Mouse (Mus musculus): ENCODE data around the gene Ctrl.
A peak's percentile ranks its signal among the peaks of the same experiment; 100 is the strongest.

Ctrl gene

DNA sequence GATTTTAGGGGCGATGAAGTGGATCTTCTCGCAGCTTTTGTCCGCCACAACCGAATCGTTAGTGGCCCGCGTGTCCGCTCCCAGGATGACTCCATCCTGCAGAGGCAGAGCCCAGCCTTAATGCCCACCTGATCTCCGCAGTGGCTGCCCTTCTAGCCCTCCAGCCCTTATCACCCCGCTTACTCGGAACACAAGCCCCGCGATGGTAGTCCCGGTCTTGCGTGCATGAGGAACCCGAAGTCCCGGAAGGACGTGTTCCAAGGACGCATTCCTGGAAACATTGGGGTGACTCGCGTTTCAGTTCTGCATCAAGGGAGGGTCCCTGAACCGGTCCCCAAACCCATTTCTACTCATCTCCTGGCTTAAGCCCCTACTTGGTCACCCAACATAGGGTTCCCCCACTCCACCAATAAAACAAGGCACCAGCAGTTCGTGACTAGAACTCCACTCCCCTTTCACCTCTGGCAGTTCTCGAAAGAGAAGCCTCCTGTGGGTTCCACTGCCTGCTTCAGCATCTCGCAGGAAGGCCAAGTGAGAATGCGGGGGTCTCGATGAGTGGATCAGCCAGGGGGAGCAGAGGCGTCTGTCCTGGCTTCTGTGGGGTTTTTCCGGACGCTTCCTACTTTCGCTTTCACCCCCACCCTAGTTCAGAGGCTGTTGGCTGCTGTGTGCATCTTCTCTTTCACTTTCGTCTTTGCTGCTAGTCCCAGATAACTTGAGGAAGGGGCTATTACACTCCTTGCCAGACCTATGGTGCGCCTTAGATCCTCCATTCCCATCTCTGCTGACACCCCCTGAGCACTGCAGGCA lies 4.0 kb upstream of the Ctrl start:
- DNase-seq (ENCODE audit: low spot score), result no peak

GRCm38 (mm10) chr8:105936866-105937475 lies 3.3 kb upstream of the Ctrl start:
- peak; percentile 86 for DNase-seq (ENCODE audit: low spot score)

- no peak for DNase-seq (ENCODE audit: low spot score)
Observed at GRCm38 (mm10) chr8:105935863-105936603, 2.4 kb upstream of the Ctrl start.

- DNase-seq (ENCODE audit: low spot score), result no peak
Observed at GRCm38 (mm10) chr8:105935105-105935504, 1.4 kb upstream of the Ctrl start.

- DNase-seq (ENCODE audit: low spot score), result no peak
Observed at GRCm38 (mm10) chr8:105932525-105932924, 1.1 kb downstream of the Ctrl start.

GRCm38 (mm10) chr8:105931271-105931670 lies 2.4 kb downstream of the Ctrl start:
- no peak for DNase-seq (ENCODE audit: low spot score)

- DNase-seq (ENCODE audit: low spot score), result peak; percentile 56
Observed at GRCm38 (mm10) chr8:105930602-105931001, 3.1 kb downstream of the Ctrl start.

GRCm38 (mm10) chr8:105925123-105925522 lies 8.5 kb downstream of the Ctrl start:
- DNase-seq (ENCODE audit: low spot score), result no peak

GRCm38 (mm10) chr8:105919390-105919789 lies 14.3 kb downstream of the Ctrl start:
- no peak for DNase-seq (ENCODE audit: low spot score)

- no peak for DNase-seq (ENCODE audit: low spot score)
Observed at GRCm38 (mm10) chr8:105900941-105901616, 32.6 kb downstream of the Ctrl start.

- DNase-seq (ENCODE audit: low spot score), result peak; percentile 82
Observed at GRCm38 (mm10) chr8:105900180-105900940, 33.3 kb downstream of the Ctrl start, which contains the start of gene Pskh1. Pskh1 (plus strand) TSS chr8:105900441.

GRCm38 (mm10) chr8:105897801-105898480 lies 35.7 kb downstream of the Ctrl start:
- DNase-seq (ENCODE audit: low spot score), result no peak

GRCm38 (mm10) chr8:105893339-105893738 lies 40.3 kb downstream of the Ctrl start, which contains the start of gene Nrn1l:
Nrn1l (plus strand) TSS chr8:105893567.
- peak; percentile 83 for DNase-seq (ENCODE audit: low spot score)

DNA sequence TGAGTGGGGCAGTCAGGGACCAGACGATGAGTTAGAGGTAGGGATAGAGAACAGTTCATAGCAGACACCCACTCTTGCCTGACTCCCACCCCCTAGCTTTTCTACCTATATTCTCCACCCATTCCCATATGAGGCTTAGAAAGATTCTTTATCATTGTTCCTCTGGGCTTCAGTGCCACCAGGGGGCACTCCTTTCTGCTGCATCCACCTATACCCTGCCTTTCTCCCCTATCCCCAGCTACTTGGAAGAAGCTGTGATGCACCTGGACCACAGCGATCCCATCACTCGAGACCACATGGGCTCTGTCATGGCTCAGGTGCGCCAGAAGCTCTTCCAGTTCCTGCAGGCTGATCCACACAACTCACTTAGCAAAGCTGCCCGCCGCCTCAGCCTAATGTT lies 41.2 kb downstream of the Ctrl start:
- DNase-seq (ENCODE audit: low spot score), result no peak

GRCm38 (mm10) chr8:105890870-105891269 lies 42.8 kb downstream of the Ctrl start:
- no peak for DNase-seq (ENCODE audit: low spot score)

- no peak for DNase-seq (ENCODE audit: low spot score)
Observed at GRCm38 (mm10) chr8:105889756-105890465, 43.8 kb downstream of the Ctrl start.
